Mouse (Mus musculus) kidney, embryonic 16.5 days (tissue): ENCODE data around the gene Neurog1. TPM values are rescaled to one million over a fixed set of nuclear protein-coding genes. Genes with fewer than 3 reads are reported as not detected.

ENCODE experiments used
- ATAC-seq: fragments of 200-750 bp; cut with Nextera tagmentation; 2 replicates; pipeline ENCODE4 v1.8.0; 2017; ENCODE audit warnings: moderate TSS enrichment; ENCODE audit not compliant: low FRiP score, low TSS enrichment
- H3K27ac ChIP-seq: fragments of 300-500 bp; sonication (generic); 2 replicates; pipeline ENCODE4 v1.5.1; 2014; ENCODE audit warnings: low read length
- H3K27me3 ChIP-seq: fragments of 300-500 bp; sonication (generic); 2 replicates; pipeline ENCODE4 v1.6.1; 2014; ENCODE audit warnings: low read length, control low read depth, mixed read lengths; ENCODE audit not compliant: insufficient read depth
- H3K36me3 ChIP-seq: fragments of 300-500 bp; sonication (generic); 2 replicates; pipeline ENCODE4 v1.6.1; 2014; ENCODE audit warnings: low read length, control low read depth, mixed read lengths; ENCODE audit not compliant: insufficient read depth
- H3K4me1 ChIP-seq: fragments of 300-500 bp; sonication (generic); 2 replicates; pipeline ENCODE4 v1.6.1; 2014; ENCODE audit warnings: low read length, control low read depth, mixed read lengths; ENCODE audit not compliant: insufficient read depth
- H3K4me2 ChIP-seq: fragments of 300-500 bp; sonication (generic); replicated peaks from 2 replicates; pipeline ENCODE4 v1.6.1; 2014; ENCODE audit warnings: low read depth, low read length
- H3K4me3 ChIP-seq: fragments of 300-500 bp; sonication (generic); 2 replicates; pipeline ENCODE4 v1.5.1; 2014; ENCODE audit warnings: mild to moderate bottlenecking, low read length
- H3K9ac ChIP-seq: fragments of 300-500 bp; sonication (generic); replicated peaks from 2 replicates; pipeline ENCODE4 v1.6.1; 2014; ENCODE audit warnings: low read length
- H3K9me3 ChIP-seq: fragments of 300-500 bp; sonication (generic); 2 replicates; pipeline ENCODE4 v1.6.1; 2016; ENCODE audit warnings: low read length, control low read depth
- WGBS: fragments of 180-500 bp; shearing (Covaris S2); extraction: QIAGEN DNeasy Blood & Tissue Kit; methylation state at CpG from one replicate; pipeline ENCODE4 v1.1.7; 2014; 5-methylcytosine and 5-hydroxymethylcytosine counted together
- polyA plus RNA-seq: library from polyadenylated mRNA; unstranded; fragments of >200 nt; fragmentation: Nextera tagmentation; extraction: Ambion mirVana; gene quantifications from 2 replicates; pipeline ENCODE4 v1.2.1, GENCODE M21; 2015

Gene Neurog1
- polyA plus RNA-seq, 1 experiment from 2014 or later: not detected

GRCm38 (mm10) chr13:56250551-56251161, 1.3 kb downstream of the Neurog1 start:
- Histone ChIP-seq H3K9ac (no peak overlapping the region), H3K4me3 (no peak overlapping the region), H3K36me3 (no peaks in the 10 kb centered on the region), H3K27ac (no peak overlapping the region), H3K9me3 (no peaks in the 10 kb centered on the region), H3K4me2 (no peak overlapping the region), H3K4me1 (peaks cover 11% of the 10 kb centered on the region), H3K27me3 (peaks cover 100% of the 10 kb centered on the region)
- ATAC-seq: no peak
- 3% methylated on average over 13 of the region's 14 CpGs for WGBS

GRCm38 (mm10) chr13:56249593-56250341, 2.2 kb downstream of the Neurog1 start:
- no peak for ATAC-seq
- 1% methylated on average over 13 of the region's 13 CpGs for WGBS
- no peaks in the 10 kb centered on the region for H3K36me3 ChIP-seq

DNA sequence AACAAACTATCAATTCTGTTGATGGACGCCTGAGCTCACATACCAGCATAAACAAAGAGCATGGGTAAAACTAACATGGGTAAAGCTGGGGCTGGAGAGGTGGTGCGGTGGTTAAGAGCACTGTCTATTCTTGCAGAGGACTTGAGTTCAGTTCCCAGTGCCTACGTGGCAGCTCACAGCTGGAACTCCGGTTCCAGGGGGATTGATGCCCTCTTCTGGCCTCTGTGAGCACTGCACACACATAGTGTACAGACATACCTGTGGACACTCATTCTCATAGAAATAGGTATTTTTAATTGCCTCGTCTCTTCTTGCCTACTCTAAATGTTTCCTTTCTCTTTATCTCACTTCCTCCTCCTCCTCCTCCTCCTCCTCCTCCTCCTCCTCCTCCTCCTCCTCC, 8.9 kb downstream of the Neurog1 start:
- no peak overlapping the region for H3K9ac ChIP-seq
- H3K27ac ChIP-seq: no peak overlapping the region
- no peak overlapping the region for H3K4me2 ChIP-seq
- ATAC-seq: no peak
- H3K36me3 ChIP-seq: no peaks in the 10 kb centered on the region
- 80% methylated on average over 5 of the region's 5 CpGs for WGBS
- H3K27me3 ChIP-seq: peaks cover 27% of the 10 kb centered on the region
- peaks cover 3% of the 10 kb centered on the region; the same call in 1 of the 2 replicates for H3K9me3 ChIP-seq
- H3K4me1 ChIP-seq: no peaks in the 10 kb centered on the region
- no peak overlapping the region for H3K4me3 ChIP-seq

More at GRCm38 (mm10) chr13:56249593-56250341, 2.2 kb downstream of the Neurog1 start:
- Histone ChIP-seq H3K9ac (no peak overlapping the region), H3K27me3 (peaks cover 91% of the 10 kb centered on the region), H3K4me3 (no peak overlapping the region), H3K4me1 (peaks cover 11% of the 10 kb centered on the region), H3K9me3 (no peaks in the 10 kb centered on the region), H3K27ac (no peak overlapping the region), H3K4me2 (no peak overlapping the region)

GRCm38 (mm10) chr13:56240012-56240770, 11.8 kb downstream of the Neurog1 start:
- Histone ChIP-seq H3K4me2 (no peak overlapping the region), H3K27ac (no peak overlapping the region), H3K9me3 (peaks cover 3% of the 10 kb centered on the region; the same call in 1 of the 2 replicates), H3K27me3 (peaks cover 17% of the 10 kb centered on the region), H3K4me3 (no peak overlapping the region), H3K4me1 (no peaks in the 10 kb centered on the region), H3K36me3 (no peaks in the 10 kb centered on the region), H3K9ac (no peak overlapping the region)
- ATAC-seq: no peak
- 60% methylated on average over 16 of the region's 16 CpGs for WGBS

DNA sequence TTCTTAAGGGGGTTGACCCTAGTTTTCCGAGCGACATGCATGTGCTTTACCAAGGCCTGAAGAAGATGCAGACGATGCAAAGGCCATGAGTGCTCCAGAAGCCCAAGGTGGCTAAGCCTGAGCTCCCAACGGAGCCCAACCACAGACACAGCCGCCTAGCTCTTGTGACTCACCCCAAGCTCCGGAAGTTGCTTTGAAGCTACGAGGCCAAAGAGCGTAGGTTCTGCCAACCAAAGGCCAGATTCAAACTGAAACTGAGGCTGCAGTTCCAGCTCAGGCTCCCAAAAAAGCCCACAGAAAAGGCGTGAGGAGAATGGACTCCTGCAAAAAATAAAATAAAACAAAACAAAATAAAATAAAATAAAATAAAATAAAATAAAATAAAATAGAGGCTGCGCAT, 14.1 kb downstream of the Neurog1 start:
- Histone ChIP-seq H3K36me3 (no peaks in the 10 kb centered on the region), H3K4me1 (no peaks in the 10 kb centered on the region), H3K9ac (no peak overlapping the region), H3K4me2 (no peak overlapping the region), H3K27ac (no peak overlapping the region), H3K4me3 (no peak overlapping the region), H3K27me3 (peaks cover 30% of the 10 kb centered on the region), H3K9me3 (peaks cover under 1% of the 10 kb centered on the region; the same call in 1 of the 2 replicates)
- WGBS: 83% methylated on average over 10 of the region's 10 CpGs
- ATAC-seq: no peak

GRCm38 (mm10) chr13:56236194-56236593, 15.8 kb downstream of the Neurog1 start:
- H3K4me2 ChIP-seq: no peak overlapping the region
- H3K9ac ChIP-seq: no peak overlapping the region
- no peak overlapping the region for H3K27ac ChIP-seq
- H3K9me3 ChIP-seq: no peaks in the 10 kb centered on the region
- no peak overlapping the region for H3K4me3 ChIP-seq
- ATAC-seq: no peak
- peaks cover 38% of the 10 kb centered on the region for H3K27me3 ChIP-seq
- H3K4me1 ChIP-seq: no peaks in the 10 kb centered on the region
- H3K36me3 ChIP-seq: no peaks in the 10 kb centered on the region
- 13% methylated on average over 7 of the region's 7 CpGs for WGBS

GRCm38 (mm10) chr13:56228790-56229189, 23.2 kb downstream of the Neurog1 start:
- WGBS: 5% methylated on average over 6 of the region's 7 CpGs
- Histone ChIP-seq H3K27me3 (peaks cover 62% of the 10 kb centered on the region), H3K4me2 (no peak overlapping the region), H3K4me1 (peaks cover 7% of the 10 kb centered on the region; the same call in 1 of the 2 replicates), H3K9me3 (no peaks in the 10 kb centered on the region), H3K27ac (no peak overlapping the region), H3K36me3 (no peaks in the 10 kb centered on the region), H3K4me3 (no peak overlapping the region), H3K9ac (no peak overlapping the region)
- no peak for ATAC-seq

GRCm38 (mm10) chr13:56226175-56226954, 25.6 kb downstream of the Neurog1 start:
- Histone ChIP-seq H3K9me3 (no peaks in the 10 kb centered on the region), H3K4me2 (no peak overlapping the region), H3K36me3 (no peaks in the 10 kb centered on the region), H3K4me1 (peaks cover 20% of the 10 kb centered on the region), H3K27ac (no peak overlapping the region), H3K9ac (no peak overlapping the region), H3K27me3 (peaks cover 75% of the 10 kb centered on the region), H3K4me3 (no peak overlapping the region)
- no peak for ATAC-seq
- WGBS: 34% methylated on average over 10 of the region's 10 CpGs

- no peak for ATAC-seq
- H3K9ac ChIP-seq: no peak overlapping the region
- no peak overlapping the region for H3K27ac ChIP-seq
- no peaks in the 10 kb centered on the region for H3K36me3 ChIP-seq
- WGBS: 9% methylated on average over 21 of the region's 21 CpGs
- peaks cover 73% of the 10 kb centered on the region for H3K27me3 ChIP-seq
- no peak overlapping the region for H3K4me2 ChIP-seq
- no peaks in the 10 kb centered on the region for H3K9me3 ChIP-seq
- peaks cover 14% of the 10 kb centered on the region for H3K4me1 ChIP-seq
- no peak overlapping the region for H3K4me3 ChIP-seq
These were observed 28.3 kb downstream of the Neurog1 start for GRCm38 (mm10) chr13:56223625-56224024.
